Mouse (Mus musculus) layer of hippocampus, postnatal 10 days (tissue): ENCODE data around the gene Rmnd5a. TPM values are rescaled to one million over a fixed set of nuclear protein-coding genes. Genes with fewer than 3 reads are reported as not detected.

Source experiments
- DNase-seq, 2 experiments: peaks; one replicate each; pipeline ENCODE4 v3.0.0; 2021; ENCODE audit warnings: low spot score in 2 of 2
- total RNA-seq, 2 experiments: library from RNA; stranded (reverse); gene quantifications; 2 replicates each; pipeline ENCODE4 v1.2.3; 2021

Gene Rmnd5a
- total RNA-seq, 2 experiments from 2014 or later, result 69.4 to 74.7 TPM

DNA sequence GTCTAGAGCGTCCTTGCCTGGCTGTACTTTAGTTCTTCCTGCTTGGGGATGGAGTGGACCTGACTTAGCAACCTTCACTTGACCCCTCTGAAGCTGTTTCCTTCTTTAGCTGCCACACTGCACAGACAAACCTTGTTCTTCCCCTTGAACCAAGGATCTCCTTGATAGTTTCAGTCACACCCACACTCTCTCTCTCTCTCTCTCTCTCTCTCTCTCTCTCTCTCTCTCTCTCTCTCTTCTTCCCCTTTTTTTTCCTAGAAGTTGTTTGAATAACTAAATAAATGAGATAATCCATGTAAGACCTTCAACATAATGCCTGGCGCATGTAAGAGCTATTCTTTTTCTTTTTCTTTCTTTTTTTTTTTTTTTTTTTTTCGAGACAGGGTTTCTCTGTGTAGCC is 1.7 kb upstream of the Rmnd5a start:
- DNase-seq, result no peak

DNA sequence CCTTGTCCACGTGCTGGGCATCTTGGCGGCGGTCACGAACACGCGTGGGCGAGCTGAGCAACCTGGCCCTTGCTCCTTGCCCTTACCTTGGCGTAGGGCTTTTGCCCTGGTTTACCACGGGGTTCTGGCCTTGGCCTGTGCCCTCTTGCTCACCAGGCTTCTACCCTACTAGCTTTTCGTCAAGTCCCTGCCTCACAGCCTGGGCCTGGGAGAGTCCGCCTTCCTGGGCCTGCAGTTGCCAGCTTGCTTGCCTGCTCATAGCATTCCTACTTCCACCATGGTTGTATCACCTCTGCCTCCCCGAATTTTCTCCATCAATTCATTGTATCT is 779 bp upstream of the Rmnd5a start:
- no peak for DNase-seq

DNA sequence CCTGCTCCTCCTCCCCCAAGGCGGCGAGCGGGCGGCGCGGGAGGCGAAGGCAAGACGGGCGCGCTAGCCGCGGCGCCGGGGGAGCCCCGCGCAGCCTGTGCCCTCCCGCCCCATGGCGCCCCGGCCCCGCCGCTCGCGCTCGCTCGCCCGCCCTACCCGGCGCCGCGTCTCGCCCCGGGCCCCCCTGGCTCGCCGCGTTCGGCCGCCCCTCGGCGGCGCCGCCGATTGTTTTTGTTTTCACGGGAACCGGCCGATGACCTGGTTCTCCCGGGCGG is 283 bp downstream of the Rmnd5a start:
- DNase-seq, result peak in 1 of 2 experiments; percentile 70

DNA sequence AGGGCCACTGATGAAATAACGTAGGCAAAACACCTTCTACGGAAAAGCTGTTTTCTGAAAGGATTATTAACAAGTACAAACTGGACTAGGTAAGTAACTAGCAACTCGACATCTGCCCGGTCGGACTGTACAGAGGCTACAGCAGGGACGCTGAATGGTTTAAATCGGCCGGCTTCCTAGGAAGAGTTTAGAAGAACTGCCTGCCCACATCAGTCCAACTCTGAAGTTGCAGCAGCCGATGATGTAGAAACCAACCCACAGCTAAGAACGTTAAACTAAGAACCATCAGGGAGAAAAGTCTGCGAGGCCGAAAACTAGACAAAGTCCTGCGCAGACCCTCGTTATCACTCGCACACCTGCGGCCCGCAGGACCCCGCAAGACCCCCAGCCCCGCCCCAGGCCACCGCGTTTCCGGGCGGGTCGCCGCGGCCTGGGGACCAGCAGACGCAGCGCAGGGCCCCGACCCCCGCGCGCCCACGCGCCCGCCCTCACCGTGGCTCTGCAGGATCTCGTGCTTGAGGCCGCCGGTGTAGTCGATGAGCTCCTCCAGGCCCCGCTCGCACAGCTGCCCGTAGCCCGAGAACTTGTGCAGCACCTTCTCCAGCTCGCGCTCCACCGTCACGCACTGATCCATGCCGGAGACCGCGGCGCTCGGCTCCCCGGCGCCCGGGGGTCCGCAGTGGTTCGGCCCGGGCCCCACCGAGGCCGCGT is 776 bp downstream of the Rmnd5a start:
- peak in 1 of 2 experiments; percentile 64 for DNase-seq

DNA sequence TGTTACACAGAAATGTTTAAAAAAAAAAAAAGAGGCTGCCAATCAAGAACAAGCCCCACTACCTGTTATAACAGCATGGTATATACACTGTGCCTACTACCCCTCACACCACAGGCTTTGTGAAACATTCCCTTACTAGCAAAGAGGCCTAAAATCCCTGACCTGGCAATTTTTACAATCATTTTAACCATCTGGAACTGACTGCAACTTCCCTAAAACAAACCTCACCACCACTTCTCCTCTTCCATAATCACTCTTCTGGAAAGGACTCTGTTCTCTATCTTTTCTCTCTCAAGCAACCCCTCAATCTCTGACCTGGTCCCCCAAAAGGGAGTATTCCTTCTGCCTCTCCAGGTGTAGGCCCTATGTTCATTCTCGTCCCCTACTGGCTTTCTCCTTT is 2.4 kb downstream of the Rmnd5a start:
- no peak for DNase-seq

DNA sequence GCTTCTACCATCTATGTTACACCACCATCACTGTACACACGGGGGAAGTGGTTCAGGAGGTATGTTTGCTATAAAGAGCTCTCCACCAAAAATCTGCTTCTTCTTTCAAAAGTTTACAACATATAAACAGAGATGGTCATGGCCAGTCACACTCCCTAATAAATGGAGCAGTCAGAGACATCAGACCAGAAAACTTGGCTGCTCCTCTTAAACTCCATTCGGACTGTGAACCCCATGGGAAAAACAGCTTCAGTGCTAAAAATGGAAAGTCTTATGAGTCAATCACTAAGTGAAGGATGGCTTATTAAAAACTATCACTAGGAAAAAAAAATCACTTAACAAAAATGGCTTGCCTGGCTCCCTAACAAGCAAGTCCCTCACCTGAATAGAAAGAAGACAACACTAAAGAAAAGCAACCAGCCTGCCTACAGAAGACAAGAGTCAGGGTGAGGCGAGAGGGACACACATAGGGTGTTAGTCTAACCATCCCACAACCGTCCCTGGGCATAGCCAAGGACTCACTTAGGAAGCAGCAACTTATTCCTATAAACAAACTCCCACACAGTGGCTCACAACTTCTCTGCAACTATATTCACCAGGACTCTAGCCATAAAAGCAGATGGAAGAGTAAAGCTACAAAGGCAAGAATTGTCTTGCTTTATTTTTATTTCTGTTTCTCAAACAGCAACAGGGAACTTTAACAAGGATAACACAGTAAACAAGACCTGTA is 12.3 kb downstream of the Rmnd5a start:
- DNase-seq, result no peak

DNA sequence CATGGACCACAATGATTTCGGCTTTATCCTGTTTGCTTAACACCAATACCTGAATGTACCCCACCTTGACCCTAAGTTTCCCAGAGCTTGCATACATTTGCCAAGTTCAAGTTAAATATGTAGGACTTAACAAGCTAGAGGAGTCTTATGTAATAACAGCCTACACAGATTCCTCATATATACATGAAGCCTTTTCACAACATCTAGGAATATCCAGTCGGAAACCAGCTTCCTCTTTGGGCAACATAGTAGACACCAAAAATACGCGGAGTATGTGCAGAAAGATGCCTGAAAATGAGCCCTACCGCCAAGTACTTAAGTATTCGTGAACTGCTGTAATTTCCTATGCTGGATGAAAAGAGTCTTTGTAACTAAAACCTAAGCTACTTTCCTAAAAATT is 14.8 kb downstream of the Rmnd5a start:
- no peak for DNase-seq

DNA sequence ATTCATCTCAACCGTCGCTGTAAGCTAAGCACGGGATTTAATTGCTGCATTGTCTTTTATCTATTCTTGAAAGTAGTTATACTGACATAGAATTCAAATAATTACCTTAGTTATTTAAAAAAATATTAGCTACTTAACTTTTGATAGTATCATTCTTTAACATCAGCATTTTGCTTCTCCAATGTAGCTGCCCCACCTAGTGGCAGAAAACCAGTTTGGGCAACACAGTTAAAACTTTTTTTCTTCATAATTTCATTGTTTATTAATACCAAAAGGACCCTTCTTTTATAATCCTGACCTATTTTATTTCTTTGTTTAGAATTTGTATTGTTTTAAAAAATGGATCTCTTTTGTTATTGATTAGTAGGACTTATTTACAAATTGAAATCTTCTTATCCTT is 17.3 kb downstream of the Rmnd5a start:
- no peak for DNase-seq

DNA sequence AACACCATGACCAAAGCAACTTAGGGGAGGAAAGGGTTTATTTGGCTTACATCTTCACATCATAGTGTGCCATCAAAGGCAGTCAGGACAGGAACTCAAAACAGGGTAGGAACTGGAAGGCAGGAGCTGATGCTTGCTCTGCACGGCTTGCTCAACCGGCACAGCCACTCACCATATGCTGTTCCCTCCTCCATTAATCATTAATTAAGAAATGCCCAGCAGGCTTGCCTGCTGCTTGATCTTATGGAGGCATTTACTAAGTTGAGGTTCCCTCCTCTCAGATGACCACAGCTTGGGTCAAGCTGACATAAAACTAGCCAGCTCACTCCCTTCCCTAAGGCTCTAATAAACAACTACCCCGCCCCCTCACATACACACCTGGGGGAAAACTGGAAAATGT is 18.3 kb downstream of the Rmnd5a start:
- no peak for DNase-seq

DNA sequence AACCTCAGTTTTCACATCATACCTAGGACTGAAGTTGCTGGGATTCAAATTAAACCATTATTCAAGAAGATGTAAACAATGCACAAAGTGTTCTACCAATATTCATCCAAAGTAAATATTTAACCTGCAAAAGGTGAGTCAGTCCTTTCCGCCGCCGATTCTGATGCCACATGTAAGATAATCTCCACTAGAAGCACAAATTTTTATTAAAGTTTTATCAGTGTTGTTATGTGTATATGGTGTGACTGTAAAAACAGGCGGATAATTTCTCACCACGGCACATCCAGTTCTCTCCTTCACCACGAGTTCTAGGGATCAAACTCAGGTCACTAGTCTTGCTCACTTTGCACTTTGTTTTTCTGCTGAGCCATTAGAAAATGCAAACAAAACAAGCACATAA is 19.6 kb downstream of the Rmnd5a start:
- no peak for DNase-seq

DNA sequence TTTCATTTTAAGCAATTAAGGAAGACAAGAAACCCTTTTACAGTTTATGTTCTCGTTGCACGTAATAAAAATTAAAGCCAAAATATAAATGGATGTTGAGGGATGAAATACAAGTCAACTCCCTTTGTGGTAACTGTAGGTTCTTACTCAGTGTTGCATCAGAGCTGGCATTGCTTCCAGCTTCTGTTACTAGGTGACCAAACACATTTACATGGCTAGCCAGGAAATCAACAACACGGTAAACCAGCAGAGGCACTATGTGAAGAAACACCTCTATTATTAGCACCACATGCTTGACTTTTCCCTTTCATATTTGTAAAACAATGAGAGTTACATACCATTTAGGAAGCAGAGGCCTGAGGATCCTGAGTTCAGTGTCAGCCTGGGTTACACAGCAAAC is 21.6 kb downstream of the Rmnd5a start:
- no peak for DNase-seq

DNA sequence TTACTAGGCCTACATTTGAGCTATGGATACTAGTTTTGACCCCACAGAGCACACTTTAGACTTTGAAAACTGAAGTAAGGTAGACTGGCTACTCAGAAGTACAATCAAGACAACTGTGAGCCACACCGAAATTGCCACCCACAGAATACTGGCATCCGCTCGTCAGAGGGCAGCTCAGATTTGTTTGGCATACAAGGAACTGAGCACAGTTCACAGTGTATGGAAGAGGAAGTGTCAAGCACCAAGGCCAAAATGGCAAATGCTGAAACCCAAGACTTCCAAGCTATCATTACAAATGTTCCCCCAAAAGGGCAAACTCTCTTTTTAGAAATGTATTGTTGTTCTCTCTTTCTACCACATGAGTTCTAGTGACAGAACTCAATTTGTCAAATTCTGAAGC is 25.0 kb downstream of the Rmnd5a start:
- no peak for DNase-seq

DNA sequence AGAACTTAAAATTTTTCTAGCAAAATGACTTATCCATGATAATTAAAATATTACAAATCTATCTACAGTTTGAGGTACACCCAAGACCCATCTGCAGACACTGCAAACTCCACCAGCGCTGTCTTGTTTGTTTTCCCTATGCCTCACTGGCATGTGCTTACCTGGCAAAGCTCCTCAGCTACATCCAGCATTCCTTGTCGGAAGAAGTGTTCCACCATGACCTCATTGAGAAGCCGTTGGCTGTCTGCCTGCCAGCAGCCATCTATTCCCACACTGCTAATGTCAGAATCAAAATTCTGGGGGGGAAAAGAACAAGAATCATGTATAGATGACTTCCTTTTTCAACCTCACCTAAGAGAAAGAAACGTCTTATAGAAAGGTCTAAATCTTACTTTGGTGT is 25.8 kb downstream of the Rmnd5a start:
- no peak for DNase-seq

DNA sequence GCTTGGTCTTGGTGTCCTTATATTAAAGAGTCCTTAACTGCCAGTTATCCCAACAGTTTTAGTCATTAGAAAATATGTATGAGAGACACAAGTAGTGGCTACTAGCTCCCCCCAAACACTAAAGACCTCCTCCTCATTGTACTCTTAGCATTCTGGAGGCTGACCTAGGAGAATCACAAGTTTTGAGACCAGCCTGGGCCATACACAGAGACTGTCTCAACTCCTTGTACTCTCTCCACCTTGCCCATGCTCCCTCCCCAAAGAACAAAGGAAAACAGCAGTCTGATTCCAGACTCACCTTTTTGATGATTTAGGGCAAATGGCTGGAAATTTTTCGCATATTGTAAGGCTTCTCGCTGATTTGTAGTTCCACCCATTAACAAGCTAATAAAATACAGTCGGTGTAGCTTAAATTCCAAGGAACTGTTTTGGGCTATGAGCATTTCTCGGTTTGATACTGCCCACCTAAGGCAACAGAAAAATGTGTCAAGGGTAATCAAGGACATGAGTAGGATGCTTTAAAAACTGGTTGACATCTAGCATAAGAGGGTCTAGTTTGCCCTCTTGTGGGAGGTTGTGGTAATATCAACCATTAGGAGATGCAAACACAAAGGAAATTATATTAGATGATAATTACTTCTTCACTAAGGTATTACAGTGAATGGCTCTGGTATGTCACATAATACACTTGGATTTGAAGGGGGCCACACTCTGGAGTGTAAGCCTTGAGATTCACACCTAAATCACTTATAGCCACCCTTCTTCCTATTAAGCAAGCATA is 41.4 kb downstream of the Rmnd5a start:
- peak; percentile 23 to 40 for DNase-seq

DNA sequence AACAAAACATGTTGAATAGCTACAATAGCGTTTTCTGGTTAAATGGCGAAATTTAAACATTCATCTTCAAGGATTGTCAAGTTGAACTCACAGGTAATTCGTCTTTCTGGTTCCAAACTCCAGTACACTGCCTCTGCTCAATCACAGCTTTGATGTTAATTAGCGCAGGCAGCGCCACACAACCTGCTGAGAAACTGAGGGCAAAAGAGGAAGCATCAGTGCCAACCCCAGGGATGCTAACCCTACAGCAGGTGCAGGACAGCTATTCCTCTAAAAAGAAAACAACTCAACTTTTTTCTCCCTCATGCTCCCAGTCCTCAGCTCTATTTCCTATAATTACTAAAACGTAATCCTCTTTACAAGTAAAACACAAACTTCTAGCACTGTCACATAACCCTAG is 43.7 kb downstream of the Rmnd5a start:
- no peak for DNase-seq

DNA sequence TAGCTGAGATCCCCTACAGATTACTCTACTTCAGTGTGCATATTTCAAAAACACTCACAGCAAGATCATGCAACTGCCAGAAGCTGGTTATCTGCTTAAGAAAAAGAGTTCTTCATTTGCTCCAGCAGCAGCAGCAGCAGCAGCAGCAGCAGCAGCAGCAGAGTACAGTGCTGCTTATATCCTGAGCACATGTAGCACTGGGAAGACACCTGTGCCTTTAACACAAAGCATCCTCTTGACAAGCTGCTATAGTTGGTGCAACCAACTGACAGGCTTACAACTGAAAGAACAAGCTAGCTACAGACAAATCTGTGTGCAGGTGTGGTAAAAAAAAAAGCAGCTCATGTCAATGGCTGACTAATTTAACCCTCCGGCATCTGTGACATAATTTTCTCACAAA is 44.4 kb downstream of the Rmnd5a start:
- DNase-seq, result no peak

DNA sequence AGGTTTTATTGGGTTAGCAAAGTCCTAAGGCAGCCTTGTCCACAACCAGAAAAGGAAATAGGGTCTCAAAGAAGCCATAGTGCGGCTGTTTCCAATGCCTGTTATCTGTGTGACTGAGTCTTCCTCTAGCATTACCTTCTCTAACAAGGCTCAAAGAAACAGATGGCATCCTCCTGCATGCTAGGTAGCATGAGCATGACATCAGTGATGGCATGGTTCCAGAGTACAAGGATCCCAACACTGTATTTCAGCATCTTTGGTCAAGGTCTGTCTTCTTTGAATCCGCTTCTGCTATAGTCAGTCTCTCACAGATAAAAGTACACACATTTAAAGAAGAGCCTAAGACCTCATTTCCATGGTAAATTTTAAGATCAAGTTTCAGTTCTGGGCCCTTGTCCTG is 49.9 kb downstream of the Rmnd5a start:
- no peak for DNase-seq

DNA sequence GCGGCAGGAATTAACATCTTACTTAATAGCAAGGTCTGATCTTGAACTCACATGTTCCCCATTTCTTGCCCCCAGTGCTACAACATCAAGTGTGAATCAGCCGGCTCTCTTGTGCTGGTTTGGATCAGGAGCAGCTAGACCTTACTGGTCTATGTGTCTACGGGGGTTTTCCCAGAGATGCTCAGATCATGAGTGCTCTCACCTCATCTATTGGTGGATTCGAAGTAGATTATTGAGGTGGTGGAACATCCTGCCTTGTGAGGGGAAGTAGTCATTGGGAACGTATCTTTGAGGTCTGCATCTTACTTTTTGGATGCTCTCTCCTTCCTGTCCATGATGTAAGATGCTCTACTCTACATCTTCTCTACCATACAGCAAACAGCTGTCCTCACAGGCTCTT is 58.8 kb downstream of the Rmnd5a start:
- no peak for DNase-seq

DNA sequence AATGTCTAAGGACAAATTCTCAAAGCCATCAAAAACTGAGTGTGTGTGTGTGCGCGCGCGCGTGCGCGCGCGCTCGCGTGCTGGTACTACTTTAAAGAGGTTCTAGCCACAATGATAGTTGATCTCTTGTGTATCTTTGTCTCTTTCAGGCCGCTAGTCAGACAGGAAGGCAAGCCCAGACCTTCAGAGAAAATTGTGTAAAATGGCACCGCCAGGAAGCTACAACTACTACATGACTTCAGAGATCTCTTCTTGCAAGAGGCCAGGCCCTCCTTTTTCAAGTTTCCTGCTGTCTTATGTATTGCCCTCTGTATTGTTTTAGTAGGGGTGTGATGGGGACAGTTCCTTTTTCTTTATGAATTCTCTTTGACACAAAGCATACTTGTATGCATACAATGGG is 63.7 kb downstream of the Rmnd5a start:
- no peak for DNase-seq

DNA sequence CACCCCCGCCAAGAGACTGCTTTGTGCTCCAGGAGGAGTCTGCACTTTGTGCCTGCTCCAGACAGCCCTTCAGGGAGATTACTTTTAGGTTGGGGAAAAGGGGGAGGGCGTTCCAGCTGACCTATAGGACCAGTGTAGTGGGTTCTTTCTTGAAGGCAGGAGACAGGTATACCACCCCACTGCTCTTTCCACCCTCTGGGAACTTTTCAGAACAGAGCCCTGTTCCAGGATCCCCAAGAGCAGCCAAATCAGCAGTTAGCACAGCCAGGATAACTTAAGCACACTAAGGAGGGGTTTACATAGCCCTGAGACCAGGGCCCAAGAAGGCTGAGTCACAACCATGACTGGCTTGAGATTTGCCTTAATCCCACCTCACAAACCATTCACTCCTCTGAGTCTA is 65.5 kb downstream of the Rmnd5a start:
- DNase-seq, result no peak

DNA sequence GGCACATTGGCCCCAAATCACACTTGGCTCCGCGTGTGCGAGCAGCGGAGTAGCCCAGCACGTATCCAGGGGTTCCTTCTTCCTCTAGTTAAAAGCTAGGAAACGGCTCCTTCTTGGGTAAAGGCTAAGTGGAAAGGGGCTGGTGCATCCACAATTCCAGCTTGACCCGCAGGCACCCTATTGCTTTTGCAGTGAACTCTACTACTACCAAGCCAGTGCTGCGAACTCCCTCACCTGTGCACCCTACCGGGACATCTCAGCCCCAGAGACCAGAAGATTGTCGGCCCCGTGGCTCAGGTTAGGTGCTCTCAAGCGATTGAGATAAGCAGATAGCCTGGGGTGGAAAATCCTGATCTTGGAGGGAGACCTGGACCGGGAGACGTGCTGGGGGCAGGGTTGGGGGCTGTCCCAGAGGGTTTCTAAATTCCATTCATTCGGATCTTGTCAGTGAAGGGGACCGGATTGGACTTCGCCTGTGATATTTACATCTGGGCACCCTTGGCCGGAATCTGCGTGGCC is 66.1 kb downstream of the Rmnd5a start:
- DNase-seq, result no peak

DNA sequence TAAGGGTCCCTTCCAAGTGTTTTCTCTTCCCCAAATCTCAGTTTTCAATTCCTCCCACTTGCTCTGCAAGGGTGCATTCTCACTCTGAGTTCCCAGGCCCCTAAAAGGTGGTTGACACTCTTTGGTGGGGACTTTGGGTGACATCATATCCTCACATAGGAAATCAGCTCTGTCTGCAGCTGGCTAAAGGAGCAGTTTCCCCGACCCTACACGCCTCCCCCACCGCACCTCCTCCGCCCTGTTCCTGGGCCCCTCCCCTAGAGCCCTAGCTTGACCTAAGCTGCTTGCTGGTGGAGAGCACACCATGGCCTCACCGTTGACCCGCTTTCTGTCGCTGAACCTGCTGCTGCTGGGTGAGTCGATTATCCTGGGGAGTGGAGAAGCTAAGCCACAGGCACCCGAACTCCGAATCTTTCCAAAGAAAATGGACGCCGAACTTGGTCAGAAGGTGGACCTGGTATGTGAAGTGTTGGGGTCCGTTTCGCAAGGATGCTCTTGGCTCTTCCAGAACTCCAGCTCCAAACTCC is 67.1 kb downstream of the Rmnd5a start, which contains the start of gene Cd8a:
Gene Cd8a (plus strand): TSS at position 179 of the 527 bp plus-strand sequence.
- no peak for DNase-seq
